Mouse (Mus musculus) inflammation-experienced regulatory T-cells (primary cell): ENCODE data around the gene Fbxw25. TPM values are rescaled to one million over a fixed set of nuclear protein-coding genes. Genes with fewer than 3 reads are reported as not detected.

Experiments used
- polyA plus RNA-seq, 2 experiments: library from polyadenylated mRNA; unstranded; fragments of 100-300 nt; shearing (Covaris generic); gene quantifications; one replicate each; pipeline ENCODE4 v1.2.1; 2017

The Fbxw25 gene
- polyA plus RNA-seq: not detected

GRCm38 (mm10) chr9:109664552-109664951 is at the start of gene Fbxw25:
TSS of gene Fbxw25 (minus strand) at chr9:109664652.

GRCm38 (mm10) chr9:109702600-109702999 is 38.1 kb upstream of the Fbxw25 start, which contains the start of gene Fbxw18:
TSS of gene Fbxw18 (minus strand) at chr9:109702700.

GRCm38 (mm10) chr9:109625957-109626356 is 38.5 kb downstream of the Fbxw25 start, which contains the start of gene Fbxw24:
TSS of gene Fbxw24 (minus strand) at chr9:109626057.

Other genes with a start within 250 kb of the Fbxw25 start
- not detected for gene Fbxw16, start 215.5 kb downstream of the Fbxw25 start, polyA plus RNA-seq
- under 1 TPM in 1 of 2 experiments, not detected in 1; 0.51 TPM for gene Fbxw19, start 168.8 kb downstream of the Fbxw25 start, polyA plus RNA-seq
- under 1 TPM in 1 of 2 experiments, not detected in 1; 0.38 TPM for gene Fbxw15, start 96.4 kb downstream of the Fbxw25 start, polyA plus RNA-seq
- gene Fbxw24, start 38.6 kb downstream of the Fbxw25 start, polyA plus RNA-seq: under 1 TPM in 1 of 2 experiments, not detected in 1; 0.32 TPM
- under 1 TPM in 1 of 2 experiments, not detected in 1; 0.61 TPM for gene Fbxw18, start 38.0 kb upstream of the Fbxw25 start, polyA plus RNA-seq
- gene Fbxw26, start 81.4 kb upstream of the Fbxw25 start, polyA plus RNA-seq: under 1 TPM in 1 of 2 experiments, not detected in 1; 0.56 TPM
- gene Fbxw27, start 126.0 kb upstream of the Fbxw25 start, polyA plus RNA-seq: not detected
- 1 to 10 TPM in 1 of 2 experiments, not detected in 1; 1.0 TPM for gene Spink8, start 147.6 kb upstream of the Fbxw25 start, polyA plus RNA-seq
- 10 to 100 TPM; 11.3 to 17.9 TPM for gene Nme6, start 168.1 kb upstream of the Fbxw25 start, polyA plus RNA-seq
- gene Camp, start 185.0 kb upstream of the Fbxw25 start, polyA plus RNA-seq: 1 to 10 TPM in 1 of 2 experiments, not detected in 1; 2.0 TPM
- 10 to 100 TPM; 11.7 to 12.9 TPM for gene Cdc25a, start 210.9 kb upstream of the Fbxw25 start, polyA plus RNA-seq